Mouse (Mus musculus) erythroblast, embryonic 14.5 days (primary cell): ENCODE measurements at regions not wholly inside any gene's neighbourhood (a gene's known extent, or its start where the extent isn't known, plus 50 kb on each side); places are given as distances from the start of the nearest gene placed in this dataset.

ENCODE experiments used
- GATA1 ChIP-seq: IDR thresholded peaks from 2 replicates; pipeline ENCODE4 v1.6.1; 2012; ENCODE audit warnings: low read length, inconsistent platforms, mixed read lengths
- TAL1 ChIP-seq: IDR thresholded peaks from 3 replicates; pipeline ENCODE4 v1.6.1; 2012; ENCODE audit warnings: low read length, inconsistent platforms, mixed read lengths

- TF ChIP-seq TAL1 (no peak), GATA1 (no peak)
Measured at GRCm38 (mm10) chr3:143988991-143989390, 216.0 kb downstream of the Lmo4 start.
